Mouse (Mus musculus) cerebellum, adult 2 months (tissue): ENCODE data around the gene Osgepl1.

Source experiments
- CTCF ChIP-seq: fragments of 200-500 bp; IDR thresholded peaks from 2 replicates; pipeline ENCODE4 v1.5.1; 2011; ENCODE audit warnings: low read depth, mild to moderate bottlenecking, control low read depth, low read length, moderate library complexity, borderline replicate concordance; ENCODE audit not compliant: insufficient read depth
- POLR2A ChIP-seq: fragments of 200-500 bp; IDR thresholded peaks from 2 replicates; pipeline ENCODE4 v1.6.1; 2011; ENCODE audit warnings: low read length, control low read depth, borderline replicate concordance; ENCODE audit not compliant: insufficient read depth

DNA sequence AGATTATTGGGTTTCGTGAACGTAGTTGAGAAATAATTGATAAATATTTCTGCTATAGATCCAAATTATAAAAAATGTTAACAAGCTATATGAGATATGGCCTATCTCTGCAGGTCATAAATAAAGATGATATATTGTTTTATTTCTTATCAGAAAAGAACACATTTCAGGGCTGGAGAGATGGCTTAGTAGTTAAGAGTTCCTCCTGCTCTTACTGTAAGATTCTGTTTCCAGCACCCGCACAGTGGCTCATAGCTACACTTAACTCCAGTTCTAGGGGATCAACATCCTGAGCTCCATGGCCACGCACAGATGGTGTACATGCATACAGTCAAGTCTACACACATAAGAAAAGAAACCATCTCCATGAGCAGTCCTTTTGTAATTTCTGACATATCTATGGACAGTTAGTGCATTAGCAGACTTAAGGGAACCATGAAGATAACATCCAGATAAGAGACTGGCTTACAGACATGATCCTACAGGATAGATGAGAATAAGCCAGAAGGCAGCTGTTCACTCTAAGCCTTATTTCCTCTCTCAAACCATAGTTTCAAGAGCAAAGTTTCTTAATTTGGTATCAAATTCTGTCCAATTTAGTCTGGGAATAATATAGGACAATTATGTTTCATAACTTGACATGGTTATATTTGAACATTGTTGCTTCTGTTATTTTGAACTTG lies 8.4 kb downstream of the Osgepl1 start:
- no peak for TF ChIP-seq POLR2A
- no peak for TF ChIP-seq CTCF
